Mouse (Mus musculus): Measurements from ENCODE around the gene Uts2r. TPM values are rescaled to one million over a fixed set of nuclear protein-coding genes. Genes with fewer than 3 reads are reported as not detected.

Gene Uts2r
- polyA plus RNA-seq, 1 experiment from 2014 or later = 0.73 TPM

DNA sequence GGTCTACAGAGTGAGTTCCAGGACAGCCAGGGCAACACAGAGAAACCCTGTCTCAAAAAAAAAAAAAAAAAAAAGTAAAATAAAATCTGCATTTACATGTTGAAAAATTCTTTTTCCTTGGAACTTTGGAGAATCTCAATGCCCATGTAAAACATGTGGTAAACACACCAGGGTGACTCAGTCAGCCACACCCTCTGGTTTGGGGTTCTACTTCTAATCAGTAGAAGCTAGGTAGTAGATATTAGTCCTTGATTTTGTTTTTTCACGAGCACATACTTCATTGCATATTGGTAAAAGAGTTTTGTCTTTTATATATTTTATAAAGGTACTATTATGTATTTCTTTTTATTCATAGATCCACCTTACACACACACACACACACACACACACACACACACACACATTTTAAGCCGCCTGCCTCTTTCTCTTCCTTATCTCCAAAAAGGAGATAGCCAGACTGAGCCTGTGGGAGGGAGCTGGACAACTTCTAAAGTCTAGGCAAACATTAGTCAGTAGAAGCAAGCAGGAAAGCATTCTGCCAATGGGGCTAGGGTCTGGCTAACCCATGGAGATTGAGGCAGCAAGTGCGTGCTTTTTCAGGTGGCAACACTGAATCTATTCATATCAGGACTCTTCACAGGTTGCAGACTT, 34.4 kb upstream of the Uts2r start:
- Histone ChIP-seq H3K9ac (ENCODE audit: low read depth, low read length) (no peak overlapping the region), H3K4me2 (ENCODE audit: low read length) (no peak overlapping the region), H3K27me3 (replicated peaks; ENCODE audit: control insufficient read depth, insufficient read depth, low read length) (no peaks in the 10 kb centered on the region), H3K9me3 (ENCODE audit: control insufficient read depth, low read length) (no peaks in the 10 kb centered on the region), H3K36me3 (ENCODE audit: control insufficient read depth, insufficient read depth, low read length) (no peaks in the 10 kb centered on the region), H3K4me3 (ENCODE audit: low read length) (no peak overlapping the region), H3K4me1 (ENCODE audit: control insufficient read depth, insufficient read depth, low read depth, low read length) (no peaks in the 10 kb centered on the region), H3K27ac (ENCODE audit: low read depth, low read length) (no peak overlapping the region)
- WGBS = 88% methylated on average over 3 of the region's 3 CpGs
- no peak for ATAC-seq

DNA sequence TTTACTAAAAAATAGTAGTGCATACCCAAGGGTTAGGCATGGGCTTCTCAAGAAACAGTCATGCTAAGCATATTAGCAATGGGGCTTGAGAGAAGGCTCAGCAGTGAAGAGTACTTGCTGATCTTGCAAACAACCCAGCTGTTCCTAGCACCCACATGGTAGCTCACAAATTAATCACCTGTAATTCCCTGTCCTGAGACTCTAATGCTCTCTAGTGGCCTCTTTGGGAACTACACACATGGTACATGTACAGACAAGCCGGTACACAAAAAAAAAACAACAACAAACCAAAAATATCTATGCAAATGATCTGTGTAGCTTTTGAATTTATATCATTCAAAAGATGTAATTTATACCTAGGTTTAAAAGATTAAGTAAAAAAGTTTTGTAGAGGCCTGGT, 33.7 kb upstream of the Uts2r start:
- H3K4me2 ChIP-seq (ENCODE audit: low read length) = no peak overlapping the region
- H3K36me3 ChIP-seq (ENCODE audit: control insufficient read depth, insufficient read depth, low read length) = no peaks in the 10 kb centered on the region
- no peak overlapping the region for H3K9ac ChIP-seq (ENCODE audit: low read depth, low read length)
- 77% methylated on average over 1 of the region's 1 CpGs for whole genome bisulfite sequencing
- H3K4me3 ChIP-seq (ENCODE audit: low read length) = no peak overlapping the region
- no peak for ATAC-seq
- no peaks in the 10 kb centered on the region for H3K9me3 ChIP-seq (ENCODE audit: control insufficient read depth, low read length)
- H3K4me1 ChIP-seq (ENCODE audit: control insufficient read depth, insufficient read depth, low read depth, low read length) = no peaks in the 10 kb centered on the region
- H3K27ac ChIP-seq (ENCODE audit: low read depth, low read length) = no peak overlapping the region
- H3K27me3 ChIP-seq (replicated peaks; ENCODE audit: control insufficient read depth, insufficient read depth, low read length) = no peaks in the 10 kb centered on the region

- Histone ChIP-seq H3K9ac (ENCODE audit: low read depth, low read length) (no peak overlapping the region), H3K27ac (ENCODE audit: low read depth, low read length) (no peak overlapping the region), H3K27me3 (replicated peaks; ENCODE audit: control insufficient read depth, insufficient read depth, low read length) (no peaks in the 10 kb centered on the region), H3K4me1 (ENCODE audit: control insufficient read depth, insufficient read depth, low read depth, low read length) (no peaks in the 10 kb centered on the region), H3K4me2 (ENCODE audit: low read length) (no peak overlapping the region), H3K36me3 (ENCODE audit: control insufficient read depth, insufficient read depth, low read length) (no peaks in the 10 kb centered on the region), H3K9me3 (ENCODE audit: control insufficient read depth, low read length) (no peaks in the 10 kb centered on the region), H3K4me3 (ENCODE audit: low read length) (no peak overlapping the region)
- no peak for ATAC-seq
- 94% methylated on average over 3 of the region's 3 CpGs for WGBS
These were observed 32.6 kb upstream of the Uts2r start for GRCm38 (mm10) chr11:121127441-121127840.

- no peaks in the 10 kb centered on the region for H3K27me3 ChIP-seq (replicated peaks; ENCODE audit: control insufficient read depth, insufficient read depth, low read length)
- H3K4me3 ChIP-seq (ENCODE audit: low read length) = no peak overlapping the region
- no peak for ATAC-seq
- H3K36me3 ChIP-seq (ENCODE audit: control insufficient read depth, insufficient read depth, low read length) = no peaks in the 10 kb centered on the region
- no peaks in the 10 kb centered on the region for H3K9me3 ChIP-seq (ENCODE audit: control insufficient read depth, low read length)
- WGBS = 68% methylated on average over 1 of the region's 1 CpGs
- H3K9ac ChIP-seq (ENCODE audit: low read depth, low read length) = no peak overlapping the region
- no peak overlapping the region for H3K27ac ChIP-seq (ENCODE audit: low read depth, low read length)
- H3K4me1 ChIP-seq (ENCODE audit: control insufficient read depth, insufficient read depth, low read depth, low read length) = no peaks in the 10 kb centered on the region
- H3K4me2 ChIP-seq (ENCODE audit: low read length) = no peak overlapping the region
These were observed 30.5 kb upstream of the Uts2r start for GRCm38 (mm10) chr11:121129616-121130015.

GRCm38 (mm10) chr11:121134600-121134999, 25.5 kb upstream of the Uts2r start:
- 52% methylated on average over 1 of the region's 1 CpGs for WGBS
- no peak overlapping the region for H3K4me3 ChIP-seq (ENCODE audit: low read length)
- H3K4me2 ChIP-seq (ENCODE audit: low read length) = no peak overlapping the region
- no peaks in the 10 kb centered on the region for H3K4me1 ChIP-seq (ENCODE audit: control insufficient read depth, insufficient read depth, low read depth, low read length)
- ATAC-seq = no peak
- no peaks in the 10 kb centered on the region for H3K9me3 ChIP-seq (ENCODE audit: control insufficient read depth, low read length)
- no peak overlapping the region for H3K9ac ChIP-seq (ENCODE audit: low read depth, low read length)
- no peak overlapping the region for H3K27ac ChIP-seq (ENCODE audit: low read depth, low read length)
- H3K27me3 ChIP-seq (replicated peaks; ENCODE audit: control insufficient read depth, insufficient read depth, low read length) = no peaks in the 10 kb centered on the region
- H3K36me3 ChIP-seq (ENCODE audit: control insufficient read depth, insufficient read depth, low read length) = no peaks in the 10 kb centered on the region

DNA sequence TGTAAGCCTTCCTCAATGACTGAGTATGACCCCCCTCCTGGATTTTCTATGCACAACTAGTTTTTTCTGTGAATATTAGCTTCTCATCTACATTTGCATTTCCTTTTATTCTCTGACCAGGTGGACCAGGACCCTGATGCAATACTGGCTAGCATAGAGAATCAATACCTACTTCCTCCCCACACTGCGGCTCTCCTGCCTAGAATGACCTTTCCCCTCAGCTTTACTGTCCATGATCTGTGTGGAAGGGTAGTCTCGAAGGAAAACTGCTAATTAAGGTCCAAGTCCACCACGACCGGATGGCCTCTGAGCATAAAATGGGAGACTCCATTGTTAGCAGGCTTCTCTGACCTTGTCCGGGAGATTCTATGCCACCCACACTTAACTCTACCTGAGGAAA, 22.4 kb upstream of the Uts2r start:
- 86% methylated on average over 5 of the region's 5 CpGs for WGBS
- H3K9me3 ChIP-seq (ENCODE audit: control insufficient read depth, low read length) = no peaks in the 10 kb centered on the region
- H3K27ac ChIP-seq (ENCODE audit: low read depth, low read length) = no peak overlapping the region
- no peak overlapping the region for H3K4me3 ChIP-seq (ENCODE audit: low read length)
- no peaks in the 10 kb centered on the region for H3K36me3 ChIP-seq (ENCODE audit: control insufficient read depth, insufficient read depth, low read length)
- H3K27me3 ChIP-seq (replicated peaks; ENCODE audit: control insufficient read depth, insufficient read depth, low read length) = no peaks in the 10 kb centered on the region
- no peak overlapping the region for H3K4me2 ChIP-seq (ENCODE audit: low read length)
- no peak for ATAC-seq
- H3K4me1 ChIP-seq (ENCODE audit: control insufficient read depth, insufficient read depth, low read depth, low read length) = no peaks in the 10 kb centered on the region
- no peak overlapping the region for H3K9ac ChIP-seq (ENCODE audit: low read depth, low read length)

GRCm38 (mm10) chr11:121138732-121139131, 21.3 kb upstream of the Uts2r start:
- no peaks in the 10 kb centered on the region for H3K27me3 ChIP-seq (replicated peaks; ENCODE audit: control insufficient read depth, insufficient read depth, low read length)
- WGBS = 50% methylated on average over 6 of the region's 6 CpGs
- H3K9ac ChIP-seq (ENCODE audit: low read depth, low read length) = no peak overlapping the region
- no peak overlapping the region for H3K27ac ChIP-seq (ENCODE audit: low read depth, low read length)
- H3K4me2 ChIP-seq (ENCODE audit: low read length) = no peak overlapping the region
- H3K9me3 ChIP-seq (ENCODE audit: control insufficient read depth, low read length) = no peaks in the 10 kb centered on the region
- no peaks in the 10 kb centered on the region for H3K36me3 ChIP-seq (ENCODE audit: control insufficient read depth, insufficient read depth, low read length)
- H3K4me1 ChIP-seq (ENCODE audit: control insufficient read depth, insufficient read depth, low read depth, low read length) = no peaks in the 10 kb centered on the region
- H3K4me3 ChIP-seq (ENCODE audit: low read length) = no peak overlapping the region
- no peak for ATAC-seq

DNA sequence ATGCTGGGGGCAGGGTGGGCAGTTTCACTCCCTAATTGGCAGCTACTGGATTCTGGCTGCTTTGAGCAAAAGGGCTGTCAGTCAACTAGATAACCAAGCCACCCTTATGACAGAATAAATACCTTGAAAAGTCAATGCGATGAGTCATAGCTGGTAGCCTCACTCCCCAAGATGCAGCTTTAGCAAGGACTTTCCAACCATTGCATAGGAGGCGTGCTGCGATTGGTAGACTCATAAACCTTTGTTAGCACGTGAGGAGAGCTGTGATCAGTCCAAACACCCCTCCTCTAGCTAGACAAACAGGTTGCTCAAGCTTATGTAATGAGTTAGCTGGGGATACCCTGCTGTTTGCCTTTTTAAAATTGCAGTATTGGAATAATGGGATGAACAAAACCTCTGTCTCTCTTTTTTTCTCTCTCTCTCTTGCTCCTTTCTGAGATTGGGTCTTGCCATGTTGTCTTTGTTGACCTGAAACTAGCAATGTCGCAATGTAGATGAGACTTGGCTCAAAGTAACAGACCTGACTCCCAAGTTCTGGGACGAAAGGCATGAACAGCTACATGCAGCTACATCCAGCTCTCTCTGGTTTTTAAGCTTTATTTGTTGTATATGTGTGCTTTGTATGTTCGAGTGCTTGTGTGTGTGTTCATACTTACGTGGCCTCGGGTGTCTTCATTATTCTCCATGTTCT, 16.6 kb upstream of the Uts2r start:
- 80% methylated on average over 9 of the region's 9 CpGs for WGBS

GRCm38 (mm10) chr11:121145865-121146264, 14.2 kb upstream of the Uts2r start, which contains the start of gene Tex19.1:
Tex19.1 (plus strand) TSS chr11:121146143.
- 89% methylated on average over 22 of the region's 22 CpGs for WGBS
- no peaks in the 10 kb centered on the region for H3K27me3 ChIP-seq (replicated peaks; ENCODE audit: control insufficient read depth, insufficient read depth, low read length)
- no peaks in the 10 kb centered on the region for H3K4me1 ChIP-seq (ENCODE audit: control insufficient read depth, insufficient read depth, low read depth, low read length)
- no peak within 1 kb of the TSS for H3K27ac ChIP-seq (ENCODE audit: low read depth, low read length)
- no peak within 1 kb of the TSS for H3K4me2 ChIP-seq (ENCODE audit: low read length)
- no peak for ATAC-seq
- no peaks in the 10 kb centered on the region for H3K9me3 ChIP-seq (ENCODE audit: control insufficient read depth, low read length)
- H3K36me3 ChIP-seq (ENCODE audit: control insufficient read depth, insufficient read depth, low read length) = no peaks in the 10 kb centered on the region
- no peak within 1 kb of the TSS for H3K4me3 ChIP-seq (ENCODE audit: low read length)
- H3K9ac ChIP-seq (ENCODE audit: low read depth, low read length) = no peak within 1 kb of the TSS

More for the DNA sequence above, 16.6 kb upstream of the Uts2r start:
- no peaks in the 10 kb centered on the region for H3K9me3 ChIP-seq (ENCODE audit: control insufficient read depth, low read length)
- no peak for ATAC-seq
- no peaks in the 10 kb centered on the region for H3K27me3 ChIP-seq (replicated peaks; ENCODE audit: control insufficient read depth, insufficient read depth, low read length)
- no peak overlapping the region for H3K4me3 ChIP-seq (ENCODE audit: low read length)
- H3K4me2 ChIP-seq (ENCODE audit: low read length) = no peak overlapping the region
- no peaks in the 10 kb centered on the region for H3K36me3 ChIP-seq (ENCODE audit: control insufficient read depth, insufficient read depth, low read length)
- no peaks in the 10 kb centered on the region for H3K4me1 ChIP-seq (ENCODE audit: control insufficient read depth, insufficient read depth, low read depth, low read length)
- H3K9ac ChIP-seq (ENCODE audit: low read depth, low read length) = no peak overlapping the region
- H3K27ac ChIP-seq (ENCODE audit: low read depth, low read length) = no peak overlapping the region

Measured in hindbrain, embryonic 16.5 days (tissue).